Mouse (Mus musculus) CH12.LX (cell line): Measurements from ENCODE around the gene Mindy3. TPM values are rescaled to one million over a fixed set of nuclear protein-coding genes. Genes with fewer than 3 reads are reported as not detected.

Source experiments
- DNase-seq: peaks from one replicate; pipeline ENCODE4 v3.0.0-alpha.2; 2013; ENCODE audit errors: extremely low read depth
- H3K27ac ChIP-seq: 2 replicates; pipeline ENCODE4 v1.5.1; 2012; ENCODE audit warnings: low read depth, mild to moderate bottlenecking, control low read depth, moderate library complexity; ENCODE audit not compliant: insufficient read depth
- H3K27me3 ChIP-seq: replicated peaks from 2 replicates; pipeline ENCODE3; 2012; ENCODE audit warnings: inconsistent platforms
- H3K36me3 ChIP-seq, 2 experiments: replicated peaks in 1 of 2; 2 replicates each; pipeline versions ENCODE3 to v1.6.1; 2012; ENCODE audit warnings: inconsistent platforms in 1 of 2, low read length in 1 of 2, mild to moderate bottlenecking in 1 of 2, mixed read lengths in 1 of 2, moderate library complexity in 1 of 2; ENCODE audit not compliant: control insufficient read depth in 1 of 2, insufficient read depth in 1 of 2
- H3K4me1 ChIP-seq, 2 experiments: 2 replicates each; pipeline ENCODE4 v1.6.1; 2012; ENCODE audit warnings: inconsistent platforms in 1 of 2, moderate library complexity in 1 of 2; ENCODE audit not compliant: insufficient read depth in 2 of 2, control insufficient read depth in 1 of 2
- H3K4me2 ChIP-seq: 2 replicates; pipeline ENCODE4 v1.6.1; 2012; ENCODE audit warnings: low read depth, mild to moderate bottlenecking, control low read depth; ENCODE audit not compliant: poor library complexity, insufficient read depth, severe bottlenecking
- H3K4me3 ChIP-seq, 3 experiments: fragments of 150-350 bp in 1 of 3; sonication (generic) in 1 of 3; replicated peaks in 1 of 3; 2 replicates each; pipeline versions ENCODE3 to v1.5.1; 2011 to 2012; ENCODE audit warnings: low read depth in 2 of 3, low read length in 2 of 3, mild to moderate bottlenecking in 2 of 3, moderate library complexity in 2 of 3, control low read depth in 1 of 3, improper control_type of control experiment in 1 of 3, inconsistent platforms in 1 of 3, mixed read lengths in 1 of 3; ENCODE audit not compliant: poor library complexity in 1 of 3
- H3K79me2 ChIP-seq: replicated peaks from 2 replicates; pipeline ENCODE4 v1.6.1; 2012; ENCODE audit warnings: mild to moderate bottlenecking, moderate library complexity; ENCODE audit not compliant: control insufficient read depth, poor library complexity, insufficient read depth, severe bottlenecking; ENCODE audit errors: extremely low read depth
- H3K9ac ChIP-seq: 2 replicates; pipeline ENCODE4 v1.6.1; 2012; ENCODE audit warnings: low read depth, mild to moderate bottlenecking, control low read depth, moderate library complexity; ENCODE audit not compliant: insufficient read depth
- H3K9me3 ChIP-seq: replicated peaks from 2 replicates; pipeline ENCODE3; 2012; ENCODE audit warnings: low read length, inconsistent platforms, mixed read lengths
- CHD1 ChIP-seq: IDR thresholded peaks from 2 replicates; pipeline ENCODE4 v1.6.1; 2012; ENCODE audit warnings: low read depth, low read length, improper control_type of control experiment, inconsistent platforms
- CHD2 ChIP-seq: IDR thresholded peaks from 2 replicates; pipeline ENCODE4 v1.6.1; 2011; ENCODE audit warnings: low read length, improper control_type of control experiment
- CTCF ChIP-seq, 2 experiments: IDR thresholded peaks in 1 of 2; conservative IDR thresholded peaks in 1 of 2; 2 replicates each; pipeline ENCODE4 v1.5.1; 2011 to 2012; ENCODE audit warnings: low read depth in 2 of 2, low read length in 2 of 2, improper control_type of control experiment in 1 of 2, inconsistent platforms in 1 of 2, mild to moderate bottlenecking in 1 of 2, moderate library complexity in 1 of 2
- ELF1 ChIP-seq: IDR thresholded peaks from 2 replicates; pipeline ENCODE4 v1.6.1; 2014; ENCODE audit warnings: low read depth, mild to moderate bottlenecking, inconsistent platforms, low read length, improper control_type of control experiment
- EP300 ChIP-seq: IDR thresholded peaks from 2 replicates; pipeline ENCODE4 v1.6.1; 2011; ENCODE audit warnings: low read length, improper control_type of control experiment
- IRF4 ChIP-seq: IDR thresholded peaks from 2 replicates; pipeline ENCODE4 v1.6.1; 2014; ENCODE audit warnings: low read depth, mild to moderate bottlenecking, inconsistent platforms, low read length, improper control_type of control experiment
- JUN ChIP-seq: IDR thresholded peaks from 2 replicates; pipeline ENCODE4 v1.6.1; 2011; ENCODE audit warnings: low read depth, mild to moderate bottlenecking, low read length, improper control_type of control experiment, moderate library complexity; ENCODE audit not compliant: insufficient read depth
- MAFK ChIP-seq: IDR thresholded peaks from 2 replicates; pipeline ENCODE4 v1.6.1; 2011; ENCODE audit warnings: low read length, improper control_type of control experiment; ENCODE audit not compliant: insufficient replicate concordance
- MAX ChIP-seq: IDR thresholded peaks from 2 replicates; pipeline ENCODE4 v1.6.1; 2011; ENCODE audit warnings: low read length, improper control_type of control experiment
- MAZ ChIP-seq: IDR thresholded peaks from 2 replicates; pipeline ENCODE4 v1.6.1; 2012; ENCODE audit warnings: low read depth, mild to moderate bottlenecking, inconsistent platforms, low read length, improper control_type of control experiment, moderate library complexity
- MEF2A ChIP-seq: IDR thresholded peaks from 2 replicates; pipeline ENCODE4 v1.6.1; 2014; ENCODE audit warnings: low read depth, mild to moderate bottlenecking, inconsistent platforms, low read length, improper control_type of control experiment, borderline replicate concordance
- MYC ChIP-seq: IDR thresholded peaks from 2 replicates; pipeline ENCODE4 v1.6.1; 2011; ENCODE audit warnings: low read depth, mild to moderate bottlenecking, improper control_type of control experiment, low read length
- NRF1 ChIP-seq: IDR thresholded peaks from 2 replicates; pipeline ENCODE4 v1.6.1; 2014; ENCODE audit warnings: low read depth, mild to moderate bottlenecking, inconsistent platforms, low read length, improper control_type of control experiment, moderate library complexity
- PAX5 ChIP-seq: IDR thresholded peaks from 2 replicates; pipeline ENCODE4 v1.6.1; 2012; ENCODE audit warnings: low read length, inconsistent platforms, mixed read lengths
- POLR2A ChIP-seq: IDR thresholded peaks from 2 replicates; pipeline ENCODE4 v1.6.1; 2011; ENCODE audit warnings: low read depth, mild to moderate bottlenecking, improper control_type of control experiment, low read length
- POLR2AphosphoS2 ChIP-seq: IDR thresholded peaks from 2 replicates; pipeline ENCODE4 v1.6.1; 2011; ENCODE audit warnings: low read depth, low read length, improper control_type of control experiment
- RAD21 ChIP-seq: IDR thresholded peaks from 2 replicates; pipeline ENCODE4 v1.6.1; 2011; ENCODE audit warnings: low read depth, mild to moderate bottlenecking, low read length, improper control_type of control experiment, moderate library complexity
- RCOR1 ChIP-seq: conservative IDR thresholded peaks from 2 replicates; pipeline ENCODE4 v1.6.1; 2012; ENCODE audit warnings: low read depth, mild to moderate bottlenecking, inconsistent platforms, low read length, improper control_type of control experiment
- USF1 ChIP-seq: IDR thresholded peaks from 2 replicates; pipeline ENCODE4 v1.6.1; 2014; ENCODE audit warnings: low read depth, mild to moderate bottlenecking, inconsistent platforms, low read length, improper control_type of control experiment
- ZC3H11A ChIP-seq: IDR thresholded peaks from 2 replicates; pipeline ENCODE4 v1.6.1; 2012; ENCODE audit warnings: low read depth, mild to moderate bottlenecking, inconsistent platforms, low read length, improper control_type of control experiment
- ZKSCAN1 ChIP-seq: IDR thresholded peaks from 2 replicates; pipeline ENCODE4 v1.6.1; 2012; ENCODE audit warnings: low read depth, inconsistent platforms, low read length, improper control_type of control experiment, borderline replicate concordance
- ZMIZ1 ChIP-seq: IDR thresholded peaks from 2 replicates; pipeline ENCODE4 v1.6.1; 2012; ENCODE audit warnings: low read depth, mild to moderate bottlenecking, inconsistent platforms, low read length, improper control_type of control experiment
- ZNF384 ChIP-seq: IDR thresholded peaks from 2 replicates; pipeline ENCODE4 v1.6.1; 2012; ENCODE audit warnings: low read depth, low read length, improper control_type of control experiment, inconsistent platforms
- dilution Hi-C: fragments of 300-500 bp; cut with MboI; formaldehyde crosslinking; loops from 2 replicates; pipeline ENCODE4 v1.14.3; 2020; ENCODE audit warnings: low sequenced_read_pairs; ENCODE audit not compliant: extremely low pct_unique_long_range_greater_than_20kb, extremely low pct_ligation_motif_present
- in situ Hi-C: fragments of 300-500 bp; cut with MboI; formaldehyde crosslinking; loops from 3 replicates; pipeline ENCODE4 v1.14.3; 2019; ENCODE audit warnings: low sequenced_read_pairs, low pct_ligation_motif_present, low pct_unique_long_range_greater_than_20kb, mixed read lengths
- polyA plus RNA-seq: library from polyadenylated mRNA; unstranded; fragments of >175 nt; gene quantifications from 2 replicates; pipeline ENCODE4 v1.2.1, GENCODE M21; 2012; ENCODE audit warnings: low read depth; ENCODE audit not compliant: insufficient read length
- total RNA-seq, 2 experiments: library from RNA; depleted of rRNA; stranded (reverse); fragments of 300-350 nt in 1 of 2; fragments of >200 nt in 1 of 2; gene quantifications; 2 replicates each; pipeline ENCODE4 v1.2.3; 2012 to 2014

The Mindy3 gene
- total and polyA plus RNA-seq, 3 experiments, result 20.7 to 43.7 (median 33.8) TPM

GRCm38 (mm10) chr2:12328355-12329067 lies 90.8 kb downstream of the Mindy3 start:
- H3K4me3 ChIP-seq, result no peak overlapping the region
- no peak for DNase-seq
- dilution Hi-C loops, result no loop called here
- no peaks in the 10 kb centered on the region for H3K36me3 ChIP-seq
- H3K4me2 ChIP-seq, result no peak overlapping the region
- no peak overlapping the region for H3K27ac ChIP-seq
- TF ChIP-seq MAFK (no peak), ZNF384 (no peak), RCOR1 (no peak), MYC (no peak), POLR2AphosphoS2 (no peak), EP300 (no peak), CHD1 (no peak), CHD2 (no peak), MAX (no peak), USF1 (no peak), ZKSCAN1 (no peak), ELF1 (no peak), JUN (no peak), IRF4 (no peak), CTCF (conservative IDR thresholded peaks at IDR 0.05 in 1 of 2, IDR thresholded peaks at IDR 0.05 in 1 of 2; ENCODE audit: low read depth in 2 of 2, low read length in 2 of 2) (no peak), ZMIZ1 (no peak), POLR2A (no peak), ZC3H11A (no peak)
- peaks cover 2 to 3% of the 10 kb centered on the region in 2 experiments; a peak in 1 of 4 replicates for H3K4me1 ChIP-seq
- no peaks in the 10 kb centered on the region for H3K27me3 ChIP-seq
- no peak overlapping the region for H3K9ac ChIP-seq
- H3K9me3 ChIP-seq, result no peaks in the 10 kb centered on the region
- H3K79me2 ChIP-seq, result no peaks in the 10 kb centered on the region
- in situ Hi-C loops, result no loop called here

- 0 out of 4 replicates have a peak, but pooled peaks cover 0 to 2% of the 10 kb centered on the region in 2 experiments for H3K4me1 ChIP-seq
- dilution Hi-C loops (no loop called here), in situ Hi-C loops (no loop called here)
- no peak overlapping the region for H3K9ac ChIP-seq
- H3K9me3 ChIP-seq, result no peaks in the 10 kb centered on the region
- no peak for DNase-seq
- H3K79me2 ChIP-seq, result no peaks in the 10 kb centered on the region
- H3K36me3 ChIP-seq, result no peaks in the 10 kb centered on the region
- H3K27ac ChIP-seq, result no peak overlapping the region
- H3K27me3 ChIP-seq, result no peaks in the 10 kb centered on the region
- TF ChIP-seq PAX5 (no peak), RAD21 (no peak), MEF2A (no peak), ELF1 (no peak), MAZ (no peak), POLR2AphosphoS2 (no peak), NRF1 (no peak), MAFK (no peak)
- no peak overlapping the region for H3K4me2 ChIP-seq
- H3K4me3 ChIP-seq, result no peak overlapping the region
Observed at GRCm38 (mm10) chr2:12327691-12328354, 91.4 kb downstream of the Mindy3 start.
